Mouse (Mus musculus) heart, embryonic 11.5 days (tissue): ENCODE data around the gene Gm9913. TPM values are rescaled to one million over a fixed set of nuclear protein-coding genes. Genes with fewer than 3 reads are reported as not detected.

Experiments
- ATAC-seq: fragments of 200-750 bp; cut with Nextera tagmentation; replicated peaks from 2 replicates; pipeline ENCODE4 v1.8.0; 2017; ENCODE audit warnings: moderate library complexity; ENCODE audit not compliant: insufficient number of reproducible peaks, low FRiP score, low TSS enrichment
- H3K27ac ChIP-seq: fragments of 300-500 bp; sonication (generic); 2 replicates; pipeline ENCODE4 v1.5.1; 2014; ENCODE audit warnings: mild to moderate bottlenecking, low read depth, low read length
- H3K27me3 ChIP-seq: fragments of 300-500 bp; sonication (generic); 2 replicates; pipeline ENCODE4 v1.6.1; 2014; ENCODE audit warnings: mild to moderate bottlenecking, low read length, mixed read lengths; ENCODE audit not compliant: control insufficient read depth, insufficient read depth
- H3K36me3 ChIP-seq: fragments of 300-500 bp; sonication (generic); 2 replicates; pipeline ENCODE4 v1.6.1; 2014; ENCODE audit warnings: mild to moderate bottlenecking, low read length, moderate library complexity, mixed read lengths; ENCODE audit not compliant: control insufficient read depth, insufficient read depth
- H3K4me1 ChIP-seq: fragments of 300-500 bp; sonication (generic); 2 replicates; pipeline ENCODE4 v1.6.1; 2014; ENCODE audit warnings: low read length; ENCODE audit not compliant: control insufficient read depth, insufficient read depth
- H3K4me2 ChIP-seq: fragments of 300-500 bp; sonication (generic); 2 replicates; pipeline ENCODE4 v1.6.1; 2014; ENCODE audit warnings: mild to moderate bottlenecking, moderate library complexity
- H3K4me3 ChIP-seq: fragments of 300-500 bp; sonication (generic); 2 replicates; pipeline ENCODE4 v1.5.1; 2014; ENCODE audit warnings: low read depth, low read length
- H3K9ac ChIP-seq: fragments of 300-500 bp; sonication (generic); 2 replicates; pipeline ENCODE4 v1.6.1; 2014; ENCODE audit warnings: mild to moderate bottlenecking, low read depth, low read length, moderate library complexity
- H3K9me3 ChIP-seq: fragments of 300-500 bp; sonication (generic); replicated peaks from 2 replicates; pipeline ENCODE4 v1.6.1; 2016; ENCODE audit warnings: low read length; ENCODE audit not compliant: control insufficient read depth
- WGBS: fragments of 180-500 bp; shearing (Covaris S2); extraction: QIAGEN DNeasy Blood & Tissue Kit; methylation state at CpG from one replicate; pipeline ENCODE4 v1.1.7; 2014; ENCODE audit not compliant: insufficient replicate concordance; 5-methylcytosine and 5-hydroxymethylcytosine counted together
- polyA plus RNA-seq: library from polyadenylated mRNA; unstranded; fragments of >200 nt; fragmentation: Nextera tagmentation; extraction: Ambion mirVana; gene quantifications from 2 replicates; pipeline ENCODE4 v1.2.1, GENCODE M21; 2014

Gene Gm9913
- polyA plus RNA-seq, 1 experiment from 2014 or later, result 0.42 TPM

DNA sequence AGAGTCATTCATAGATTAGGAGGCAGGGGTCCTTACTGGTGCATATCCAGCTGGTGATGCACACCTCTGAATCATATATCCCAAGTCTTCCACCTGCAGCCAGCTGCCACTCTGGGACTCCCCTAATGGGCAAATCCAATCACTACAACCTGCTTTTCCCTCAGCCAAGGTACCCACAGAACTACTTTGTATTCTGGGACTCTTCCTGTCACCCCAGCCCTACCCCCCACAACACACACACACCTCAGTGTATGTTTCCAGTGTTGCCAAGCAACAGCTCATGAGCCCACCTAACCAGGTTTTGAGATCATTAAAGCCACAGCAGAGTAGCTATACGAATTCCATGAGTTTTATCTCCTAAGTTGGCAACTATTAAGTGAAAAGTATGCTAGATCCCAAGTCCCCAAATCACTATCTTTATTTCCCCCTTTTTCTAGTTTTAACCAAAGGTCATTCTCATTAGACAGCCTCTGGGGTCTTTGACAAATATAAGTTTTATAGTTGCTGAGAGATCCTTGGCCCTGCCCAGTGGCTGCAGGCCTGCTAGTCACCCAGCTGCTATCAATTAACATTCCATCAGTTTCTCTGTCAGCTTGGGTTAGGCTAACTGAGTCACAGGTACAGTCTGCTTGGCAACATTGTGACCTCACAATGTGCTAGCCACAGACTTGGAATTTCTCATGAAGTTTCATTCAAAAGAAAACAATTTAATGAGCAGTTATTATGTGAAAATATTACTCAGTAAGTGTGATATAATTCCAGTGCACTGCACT, 44.1 kb downstream of the Gm9913 start:
- 49% methylated on average over 1 of the region's 1 CpGs for WGBS
- ATAC-seq, result no peak

GRCm38 (mm10) chr2:125555830-125556229, 50.9 kb downstream of the Gm9913 start:
- no peak overlapping the region for H3K27ac ChIP-seq
- H3K4me3 ChIP-seq, result no peak overlapping the region
- no peak overlapping the region for H3K4me2 ChIP-seq
- no peak for ATAC-seq
- no peak overlapping the region for H3K9ac ChIP-seq
- H3K36me3 ChIP-seq, result no peaks in the 10 kb centered on the region
- WGBS, result 70% methylated on average over 6 of the region's 6 CpGs
- H3K9me3 ChIP-seq, result no peaks in the 10 kb centered on the region
- H3K27me3 ChIP-seq, result no peaks in the 10 kb centered on the region
- H3K4me1 ChIP-seq, result no peaks in the 10 kb centered on the region

More for the DNA sequence above, 44.1 kb downstream of the Gm9913 start:
- H3K4me1 ChIP-seq, result no peaks in the 10 kb centered on the region
- no peak overlapping the region for H3K4me3 ChIP-seq
- H3K36me3 ChIP-seq, result no peaks in the 10 kb centered on the region
- H3K4me2 ChIP-seq, result no peak overlapping the region
- H3K9ac ChIP-seq, result no peak overlapping the region
- no peaks in the 10 kb centered on the region for H3K9me3 ChIP-seq
- no peaks in the 10 kb centered on the region for H3K27me3 ChIP-seq
- no peak overlapping the region for H3K27ac ChIP-seq

Other genes with a start within 250 kb of the Gm9913 start
- 28.5 and 31.9 TPM in 2 replicates for gene Fbn1, start 2.9 kb downstream of the Gm9913 start, polyA plus RNA-seq
- gene Cep152, start 120.0 kb downstream of the Gm9913 start, polyA plus RNA-seq, result 5.2 and 5.3 TPM in 2 replicates
- 182 and 197 TPM in 2 replicates for gene Eid1, start 168.0 kb downstream of the Gm9913 start, polyA plus RNA-seq
- 1.2 and 2.0 TPM in 2 replicates for gene Shc4, start 219.1 kb downstream of the Gm9913 start, polyA plus RNA-seq